Mouse (Mus musculus): Measurements from ENCODE around the gene 2610301B20Rik. TPM values are rescaled to one million over a fixed set of nuclear protein-coding genes. Genes with fewer than 3 reads are reported as not detected.

Gene 2610301B20Rik
- polyA plus RNA-seq, 1 experiment from 2014 or later: 28.8 TPM

- peak; percentile 27; the same call in 1 of the 2 replicates for ATAC-seq (ENCODE audit: borderline replicate concordance, extremely low read depth, low FRiP score, low TSS enrichment)
- WGBS: 70% methylated on average over 6 of the region's 6 CpGs
- Histone ChIP-seq H3K4me3 (no peak overlapping the region), H3K9ac (no peak overlapping the region), H3K27ac (no peak overlapping the region), H3K4me2 (no peak overlapping the region), H3K9me3 (no peaks in the 10 kb centered on the region), H3K27me3 (no peaks in the 10 kb centered on the region), H3K36me3 (no peaks in the 10 kb centered on the region), H3K4me1 (no peaks in the 10 kb centered on the region)
Measured at GRCm38 (mm10) chr4:10911909-10912478, 37.7 kb downstream of the 2610301B20Rik start.

GRCm38 (mm10) chr4:10912611-10913301, 38.5 kb downstream of the 2610301B20Rik start:
- H3K4me3 ChIP-seq: no peak overlapping the region
- no peaks in the 10 kb centered on the region for H3K4me1 ChIP-seq
- no peak overlapping the region for H3K27ac ChIP-seq
- no peaks in the 10 kb centered on the region for H3K9me3 ChIP-seq
- 28% methylated on average over 7 of the region's 7 CpGs for WGBS
- no peak overlapping the region for H3K9ac ChIP-seq
- no peaks in the 10 kb centered on the region for H3K36me3 ChIP-seq
- H3K27me3 ChIP-seq: no peaks in the 10 kb centered on the region
- no peak overlapping the region for H3K4me2 ChIP-seq
- peak; percentile 77; the same call in 1 of the 2 replicates for ATAC-seq (ENCODE audit: borderline replicate concordance, extremely low read depth, low FRiP score, low TSS enrichment)

GRCm38 (mm10) chr4:10913409-10913808, 39.1 kb downstream of the 2610301B20Rik start:
- H3K4me2 ChIP-seq: no peak overlapping the region
- H3K9ac ChIP-seq: no peak overlapping the region
- no peak for ATAC-seq (ENCODE audit: borderline replicate concordance, extremely low read depth, low FRiP score, low TSS enrichment)
- 92% methylated on average over 3 of the region's 3 CpGs for WGBS
- H3K9me3 ChIP-seq: no peaks in the 10 kb centered on the region
- no peaks in the 10 kb centered on the region for H3K4me1 ChIP-seq
- H3K4me3 ChIP-seq: no peak overlapping the region
- H3K27ac ChIP-seq: no peak overlapping the region
- H3K36me3 ChIP-seq: no peaks in the 10 kb centered on the region
- H3K27me3 ChIP-seq: no peaks in the 10 kb centered on the region

- no peaks in the 10 kb centered on the region for H3K9me3 ChIP-seq
- WGBS: 63% methylated on average over 2 of the region's 2 CpGs
- no peaks in the 10 kb centered on the region for H3K27me3 ChIP-seq
- H3K4me3 ChIP-seq: no peak overlapping the region
- H3K4me1 ChIP-seq: 0 out of 2 replicates have a peak, but pooled peaks cover 3% of the 10 kb centered on the region
- H3K4me2 ChIP-seq: no peak overlapping the region
- no peaks in the 10 kb centered on the region for H3K36me3 ChIP-seq
- no peak overlapping the region for H3K9ac ChIP-seq
- ATAC-seq (ENCODE audit: borderline replicate concordance, extremely low read depth, low FRiP score, low TSS enrichment): peak; percentile 43; the same call in 1 of the 2 replicates
- H3K27ac ChIP-seq: no peak overlapping the region
Measured at GRCm38 (mm10) chr4:10914766-10915165, 40.5 kb downstream of the 2610301B20Rik start.

GRCm38 (mm10) chr4:10915271-10915670, 41.0 kb downstream of the 2610301B20Rik start:
- Histone ChIP-seq H3K4me2 (no peak overlapping the region), H3K4me1 (0 out of 2 replicates have a peak, but pooled peaks cover 3% of the 10 kb centered on the region), H3K9ac (no peak overlapping the region), H3K9me3 (no peaks in the 10 kb centered on the region), H3K4me3 (no peak overlapping the region), H3K27ac (no peak overlapping the region), H3K27me3 (no peaks in the 10 kb centered on the region), H3K36me3 (no peaks in the 10 kb centered on the region)
- ATAC-seq (ENCODE audit: borderline replicate concordance, extremely low read depth, low FRiP score, low TSS enrichment): no peak
- WGBS: 75% methylated on average over 3 of the region's 3 CpGs

- H3K27me3 ChIP-seq: no peaks in the 10 kb centered on the region
- H3K36me3 ChIP-seq: no peaks in the 10 kb centered on the region
- no peaks in the 10 kb centered on the region for H3K9me3 ChIP-seq
- ATAC-seq (ENCODE audit: borderline replicate concordance, extremely low read depth, low FRiP score, low TSS enrichment): no peak
- H3K4me2 ChIP-seq: no peak overlapping the region
- no peak overlapping the region for H3K27ac ChIP-seq
- H3K9ac ChIP-seq: no peak overlapping the region
- WGBS: 80% methylated on average over 8 of the region's 8 CpGs
- no peak overlapping the region for H3K4me3 ChIP-seq
- 0 out of 2 replicates have a peak, but pooled peaks cover 3% of the 10 kb centered on the region for H3K4me1 ChIP-seq
Measured at GRCm38 (mm10) chr4:10918402-10918801, 44.1 kb downstream of the 2610301B20Rik start.

- no peak overlapping the region for H3K27ac ChIP-seq
- no peaks in the 10 kb centered on the region for H3K27me3 ChIP-seq
- H3K4me3 ChIP-seq: no peak overlapping the region
- H3K9me3 ChIP-seq: no peaks in the 10 kb centered on the region
- no peak for ATAC-seq (ENCODE audit: borderline replicate concordance, extremely low read depth, low FRiP score, low TSS enrichment)
- 37% methylated on average over 5 of the region's 5 CpGs for WGBS
- H3K4me2 ChIP-seq: no peak overlapping the region
- H3K4me1 ChIP-seq: 0 out of 2 replicates have a peak, but pooled peaks cover 3% of the 10 kb centered on the region
- no peaks in the 10 kb centered on the region for H3K36me3 ChIP-seq
- no peak overlapping the region for H3K9ac ChIP-seq
Measured at GRCm38 (mm10) chr4:10919097-10919496, 44.8 kb downstream of the 2610301B20Rik start.

- Histone ChIP-seq H3K4me2 (no peak overlapping the region), H3K9me3 (no peaks in the 10 kb centered on the region), H3K9ac (no peak overlapping the region), H3K4me1 (0 out of 2 replicates have a peak, but pooled peaks cover 3% of the 10 kb centered on the region), H3K27ac (no peak overlapping the region), H3K4me3 (no peak overlapping the region), H3K27me3 (no peaks in the 10 kb centered on the region), H3K36me3 (no peaks in the 10 kb centered on the region)
- ATAC-seq (ENCODE audit: borderline replicate concordance, extremely low read depth, low FRiP score, low TSS enrichment): no peak
- WGBS: 82% methylated on average over 3 of the region's 3 CpGs
Measured at GRCm38 (mm10) chr4:10919530-10919929, 45.2 kb downstream of the 2610301B20Rik start.

GRCm38 (mm10) chr4:10919987-10920386, 45.7 kb downstream of the 2610301B20Rik start:
- H3K4me3 ChIP-seq: no peak overlapping the region
- no peaks in the 10 kb centered on the region for H3K36me3 ChIP-seq
- H3K27me3 ChIP-seq: no peaks in the 10 kb centered on the region
- H3K27ac ChIP-seq: no peak overlapping the region
- 86% methylated on average over 6 of the region's 6 CpGs for WGBS
- no peak for ATAC-seq (ENCODE audit: borderline replicate concordance, extremely low read depth, low FRiP score, low TSS enrichment)
- H3K4me2 ChIP-seq: no peak overlapping the region
- no peak overlapping the region for H3K9ac ChIP-seq
- 0 out of 2 replicates have a peak, but pooled peaks cover 3% of the 10 kb centered on the region for H3K4me1 ChIP-seq
- no peaks in the 10 kb centered on the region for H3K9me3 ChIP-seq

GRCm38 (mm10) chr4:10920622-10921021, 46.3 kb downstream of the 2610301B20Rik start:
- Histone ChIP-seq H3K4me1 (0 out of 2 replicates have a peak, but pooled peaks cover 3% of the 10 kb centered on the region), H3K27ac (no peak overlapping the region), H3K9me3 (no peaks in the 10 kb centered on the region), H3K9ac (no peak overlapping the region), H3K36me3 (no peaks in the 10 kb centered on the region), H3K4me3 (no peak overlapping the region), H3K4me2 (no peak overlapping the region), H3K27me3 (no peaks in the 10 kb centered on the region)
- ATAC-seq (ENCODE audit: borderline replicate concordance, extremely low read depth, low FRiP score, low TSS enrichment): no peak
- WGBS: 87% methylated on average over 6 of the region's 6 CpGs

- Histone ChIP-seq H3K4me2 (no peak overlapping the region), H3K27ac (no peak overlapping the region), H3K9me3 (no peaks in the 10 kb centered on the region), H3K4me3 (no peak overlapping the region), H3K36me3 (no peaks in the 10 kb centered on the region), H3K4me1 (0 out of 2 replicates have a peak, but pooled peaks cover 3% of the 10 kb centered on the region), H3K9ac (no peak overlapping the region), H3K27me3 (no peaks in the 10 kb centered on the region)
- WGBS: 32% methylated on average over 6 of the region's 6 CpGs
- no peak for ATAC-seq (ENCODE audit: borderline replicate concordance, extremely low read depth, low FRiP score, low TSS enrichment)
Measured at GRCm38 (mm10) chr4:10923180-10923579, 48.9 kb downstream of the 2610301B20Rik start.

- no peaks in the 10 kb centered on the region for H3K27me3 ChIP-seq
- H3K9me3 ChIP-seq: no peaks in the 10 kb centered on the region
- no peak for ATAC-seq (ENCODE audit: borderline replicate concordance, extremely low read depth, low FRiP score, low TSS enrichment)
- WGBS: 67% methylated on average over 2 of the region's 2 CpGs
- H3K36me3 ChIP-seq: no peaks in the 10 kb centered on the region
- H3K9ac ChIP-seq: no peak overlapping the region
- 0 out of 2 replicates have a peak, but pooled peaks cover 1% of the 10 kb centered on the region for H3K4me1 ChIP-seq
- H3K4me3 ChIP-seq: no peak overlapping the region
- H3K4me2 ChIP-seq: no peak overlapping the region
- no peak overlapping the region for H3K27ac ChIP-seq
Measured at GRCm38 (mm10) chr4:10924140-10924539, 49.8 kb downstream of the 2610301B20Rik start.
